Mouse (Mus musculus): ENCODE data around the gene Gng3. TPM values are rescaled to one million over a fixed set of nuclear protein-coding genes. Genes with fewer than 3 reads are reported as not detected.

The Gng3 gene
- total and polyA plus RNA-seq, 3 experiments: 5.7 to 7.0 (median 6.8) TPM

DNA sequence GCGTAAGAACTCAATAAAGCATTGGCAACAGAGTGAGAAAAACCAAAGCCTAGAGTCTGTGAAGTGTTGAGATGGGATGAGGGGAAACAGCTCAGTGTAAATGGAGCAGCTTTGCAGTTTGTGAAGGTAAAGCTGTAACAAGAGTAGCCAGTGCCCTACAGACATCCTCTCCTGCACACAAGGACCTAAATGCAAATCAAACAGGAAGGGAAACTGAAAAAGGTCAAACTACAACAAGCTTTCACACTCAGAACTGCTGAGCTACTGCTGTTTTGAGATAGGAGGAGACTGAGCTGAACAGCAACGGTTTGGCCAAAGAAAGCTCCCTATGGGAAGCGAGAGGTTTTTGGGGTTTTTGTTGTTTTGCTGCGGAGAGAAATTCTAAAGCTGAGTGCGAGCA, 32.2 kb downstream of the Gng3 start:
- DNase-seq: no peak

DNA sequence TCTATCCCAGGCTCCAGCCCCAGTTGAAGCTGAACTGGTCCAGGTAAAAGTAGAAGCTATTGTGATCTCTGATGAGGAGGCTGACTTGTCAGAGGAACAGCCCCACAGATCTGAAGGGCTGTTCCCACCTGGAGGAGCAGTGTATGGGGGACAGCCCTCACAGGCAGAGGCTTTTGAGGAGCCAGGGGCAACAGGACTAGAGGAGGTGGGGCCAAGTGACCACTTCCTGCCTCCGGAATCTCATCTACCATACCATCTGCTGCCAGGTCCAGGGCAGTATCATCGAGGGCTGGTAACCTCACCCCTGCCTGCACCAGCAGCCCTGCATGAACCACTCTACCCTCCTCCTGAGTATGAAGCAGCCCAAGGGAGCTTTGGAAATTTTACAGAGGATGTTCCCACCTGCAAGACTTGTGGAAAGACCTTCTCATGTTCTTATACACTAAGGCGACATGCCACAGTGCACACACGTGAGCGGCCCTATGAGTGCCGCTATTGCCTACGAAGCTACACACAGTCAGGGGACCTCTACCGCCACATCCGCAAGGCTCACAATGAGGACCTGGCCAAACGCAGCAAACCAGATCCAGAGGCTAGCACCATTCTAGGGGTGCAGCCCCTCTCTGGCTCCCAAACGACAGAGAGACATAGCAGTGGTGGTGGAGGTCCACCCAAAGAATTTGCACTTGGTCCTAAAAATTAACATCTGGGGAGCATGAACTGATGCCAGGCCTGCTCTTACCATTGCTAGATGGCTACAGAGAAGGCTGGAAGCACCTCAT, 34.9 kb downstream of the Gng3 start:
- DNase-seq: no peak

DNA sequence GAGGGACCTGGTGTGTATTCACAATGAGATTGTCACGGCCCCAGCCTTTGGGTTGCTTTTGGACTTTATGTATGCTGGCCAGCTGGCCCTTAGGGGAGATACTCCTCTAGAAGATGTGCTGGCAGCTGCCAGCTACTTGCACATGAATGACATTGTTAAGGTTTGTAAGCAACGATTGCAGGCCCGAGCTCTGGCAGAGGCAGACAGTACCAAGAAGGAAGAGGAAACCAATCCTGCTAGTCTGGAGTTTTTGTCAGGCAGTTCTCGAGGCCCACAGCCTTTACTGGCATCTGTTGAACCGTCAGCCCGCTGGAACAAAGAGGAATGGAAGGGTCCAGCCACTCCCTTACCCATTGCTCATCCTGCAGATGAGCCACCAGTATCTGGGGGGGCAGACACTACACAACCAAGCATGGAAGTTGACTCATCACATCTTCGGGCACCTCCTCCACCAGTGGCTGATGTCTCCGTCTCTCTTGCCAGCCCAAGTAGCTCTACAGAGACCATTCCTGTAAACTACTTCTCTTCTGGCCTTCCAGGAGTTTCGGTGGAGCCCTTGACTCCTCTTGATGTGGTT, 35.7 kb downstream of the Gng3 start:
- DNase-seq: no peak

DNA sequence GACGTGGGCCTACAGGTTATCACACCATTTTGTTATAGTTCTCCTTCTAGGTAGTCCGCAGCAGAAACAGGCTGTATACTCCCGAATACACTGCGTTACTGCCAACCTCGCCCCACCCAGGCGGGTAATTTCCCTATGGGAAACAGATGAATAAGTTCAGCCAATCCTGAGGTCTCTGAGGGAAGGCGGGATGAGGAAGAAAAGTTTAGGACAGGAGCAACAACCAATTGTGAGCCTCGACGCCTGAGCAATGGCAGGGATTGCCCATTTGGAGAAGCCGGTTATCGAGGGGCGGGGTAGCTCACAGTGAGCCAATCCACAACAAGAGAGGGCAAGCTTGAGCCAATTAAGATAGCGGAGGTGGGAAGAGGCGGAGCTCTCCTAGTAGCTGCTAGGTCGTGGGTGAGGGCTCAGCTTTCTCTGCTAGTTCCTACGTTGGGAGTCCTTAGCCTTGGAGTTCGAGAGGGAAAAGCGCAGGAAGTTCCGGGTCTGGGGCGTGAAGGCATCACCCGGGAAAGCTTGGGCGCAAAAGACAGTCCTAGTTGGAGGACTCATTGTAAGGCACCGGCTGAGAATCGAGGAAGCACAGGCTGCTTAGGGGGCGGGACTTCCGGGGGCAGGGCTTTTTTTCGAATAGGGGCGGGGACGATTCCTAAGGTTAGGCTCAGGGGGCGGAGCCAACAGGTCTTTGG, 36.7 kb downstream of the Gng3 start, which contains the start of gene Zbtb3:
Zbtb3 (plus strand) TSS at position 426 of the 692 bp plus-strand sequence.
- DNase-seq: peak; percentile 96

DNA sequence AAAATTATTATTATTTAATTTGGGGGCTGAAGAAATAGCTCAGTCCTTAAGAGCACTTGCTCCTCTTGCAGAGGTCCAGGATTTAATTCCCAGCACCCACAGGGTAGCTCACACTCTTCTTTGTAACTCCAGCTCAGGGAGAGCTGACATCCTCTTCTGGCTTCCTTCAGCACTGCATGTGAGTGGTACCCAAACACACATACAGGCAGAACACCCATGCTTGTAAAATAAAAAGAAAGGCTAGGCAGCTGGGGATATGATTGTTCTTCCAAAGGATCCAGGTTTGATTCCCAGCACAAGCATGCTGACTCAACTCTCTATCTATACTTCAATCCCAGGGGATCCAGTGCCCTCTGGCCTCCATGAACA, 40.1 kb downstream of the Gng3 start:
- DNase-seq: no peak

DNA sequence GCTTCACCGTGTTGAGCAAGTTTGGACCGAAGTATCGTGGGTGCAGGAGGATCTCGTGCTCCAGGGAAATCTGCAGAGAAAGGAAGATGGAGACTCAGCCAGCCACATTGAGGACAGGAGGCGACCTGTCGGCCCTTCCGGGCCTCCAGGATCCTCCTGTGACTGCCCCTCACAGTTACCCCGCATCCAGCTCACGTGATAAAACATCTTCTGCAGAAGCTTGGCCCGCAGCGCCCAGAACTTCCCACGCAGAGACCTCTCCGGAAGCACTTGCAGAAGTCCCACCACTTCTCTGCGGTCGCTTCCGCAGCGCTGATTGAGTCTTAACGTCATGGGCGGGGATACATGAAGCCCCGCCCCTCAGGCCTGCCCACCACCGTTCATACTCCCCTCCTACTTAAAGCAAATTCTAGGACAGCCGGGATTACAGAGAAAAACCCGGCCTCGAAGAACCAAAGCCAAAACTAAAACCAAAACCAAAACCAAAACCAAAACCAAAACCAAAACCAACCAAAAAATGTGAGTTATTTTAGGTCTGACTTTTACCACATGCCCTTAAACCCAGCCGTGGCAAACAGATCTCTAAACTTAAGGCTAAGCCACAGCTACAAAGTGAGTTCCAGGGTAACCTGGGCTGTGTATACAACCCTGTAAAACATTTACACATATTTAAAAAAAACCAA, 40.6 kb downstream of the Gng3 start, which contains the start of gene Polr2g:
Polr2g (minus strand) TSS at position 314 of the 683 bp plus-strand sequence.
- DNase-seq: peak; percentile 94

DNA sequence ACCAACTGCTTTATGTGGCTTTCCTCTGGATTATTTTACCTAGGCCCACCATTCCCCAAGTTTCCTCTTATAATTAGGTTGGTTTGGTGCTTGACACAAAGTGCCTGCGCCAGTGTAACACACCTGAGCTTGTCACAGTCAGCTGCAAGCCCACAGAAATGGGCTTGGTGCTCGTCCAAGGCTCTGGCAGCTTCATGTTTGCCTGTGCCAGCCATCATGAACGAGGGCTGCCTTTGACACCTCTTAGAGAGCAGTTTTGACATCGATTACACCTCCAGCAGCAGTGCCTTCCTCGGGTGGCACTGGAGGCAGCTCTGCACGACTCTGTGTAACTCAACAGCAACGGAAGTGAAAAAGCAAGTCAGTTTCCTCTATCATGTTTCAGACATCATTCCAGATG, 48.8 kb downstream of the Gng3 start:
- no peak for DNase-seq

DNA sequence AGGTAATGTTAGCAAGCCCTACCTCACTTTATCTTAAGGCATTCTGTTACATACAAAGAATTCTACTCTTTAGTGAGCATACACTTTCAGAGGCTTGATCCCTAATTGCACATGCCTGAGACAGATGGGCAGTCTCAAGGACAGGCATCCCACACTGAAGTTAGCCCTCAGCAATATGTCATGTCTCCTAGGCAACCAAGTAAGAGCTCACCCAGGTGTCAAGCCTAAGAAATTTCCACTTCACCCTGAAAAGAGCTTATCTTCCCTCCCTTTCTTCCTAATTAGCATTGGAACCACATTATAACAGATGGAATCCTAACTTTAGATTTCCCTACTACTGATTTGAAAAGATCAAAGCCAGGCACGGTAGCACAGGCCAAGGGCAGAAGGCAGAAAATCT, 49.8 kb downstream of the Gng3 start:
- DNase-seq: no peak

DNA sequence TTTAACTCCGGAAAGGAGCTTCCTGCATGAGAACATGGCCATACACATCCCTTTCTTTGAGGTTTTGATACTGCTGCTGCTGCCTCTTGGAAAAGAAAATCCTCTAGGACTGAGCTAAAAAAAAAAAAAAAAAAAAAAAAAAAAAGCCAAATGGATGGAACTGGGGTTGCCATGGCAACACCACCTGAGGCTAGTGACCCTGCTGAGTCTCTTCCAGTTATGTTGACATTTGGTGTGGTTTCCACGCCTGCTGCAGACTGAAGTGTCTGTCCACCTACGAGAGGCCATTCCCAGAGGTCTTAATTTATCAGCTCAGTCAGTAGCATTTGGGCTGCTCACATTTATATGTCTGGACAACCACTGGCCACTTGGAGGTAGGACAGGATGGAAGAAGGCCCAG, 50.5 kb downstream of the Gng3 start:
- no peak for DNase-seq

Small RNA genes lying within 50 kb of the gene (microRNA-seq; reads per million reads assigned to microRNA genes)
- gene Mir5136: 0 to 0.22 reads per million in 2 experiments

Other genes with a start within 250 kb of the Gng3 start
Only the 30 nearest of the 34 such genes appear.
- gene Slc3a2, start 115.8 kb downstream of the Gng3 start, total RNA-seq (2021): 100 to 1,000 TPM; 202 to 548 TPM
- gene Slc3a2, start 115.8 kb downstream of the Gng3 start, polyA plus RNA-seq (2012; rRNA removed): 162 and 192 TPM in 2 replicates
- gene Wdr74, start 103.4 kb downstream of the Gng3 start, total RNA-seq (2021): 10 to 100 TPM; 54.3 to 77.1 TPM
- 23.4 and 24.0 TPM in 2 replicates for gene Wdr74, start 103.4 kb downstream of the Gng3 start, polyA plus RNA-seq (2012; rRNA removed)
- under 1 TPM; 0.79 to 0.84 TPM for gene 1700092M07Rik, start 98.5 kb downstream of the Gng3 start, total RNA-seq (2021)
- not detected in 2 replicates for gene 1700092M07Rik, start 98.5 kb downstream of the Gng3 start, polyA plus RNA-seq (2012; rRNA removed)
- 10 to 100 TPM; 80.4 to 95.4 TPM for gene Stx5a, start 97.8 kb downstream of the Gng3 start, total RNA-seq (2021)
- 67.1 and 73.5 TPM in 2 replicates for gene Stx5a, start 97.8 kb downstream of the Gng3 start, polyA plus RNA-seq (2012; rRNA removed)
- gene Nxf1, start 82.1 kb downstream of the Gng3 start, total RNA-seq (2021): 100 to 1,000 TPM; 102 to 165 TPM
- 43.4 and 48.0 TPM in 2 replicates for gene Nxf1, start 82.1 kb downstream of the Gng3 start, polyA plus RNA-seq (2012; rRNA removed)
- 100 to 1,000 TPM; 114 to 134 TPM for gene Tmem223, start 68.2 kb downstream of the Gng3 start, total RNA-seq (2021)
- gene Tmem223, start 68.2 kb downstream of the Gng3 start, polyA plus RNA-seq (2012; rRNA removed): 352 and 381 TPM in 2 replicates
- gene Tmem179b, start 64.7 kb downstream of the Gng3 start, total RNA-seq (2021): 10 to 100 TPM; 60.9 to 62.7 TPM
- gene Tmem179b, start 64.7 kb downstream of the Gng3 start, polyA plus RNA-seq (2012; rRNA removed): 163 and 218 TPM in 2 replicates
- gene Taf6l, start 52.8 kb downstream of the Gng3 start, total RNA-seq (2021): 10 to 100 TPM; 11.9 to 17.2 TPM
- gene Taf6l, start 52.8 kb downstream of the Gng3 start, polyA plus RNA-seq (2012; rRNA removed): 22.4 and 25.1 TPM in 2 replicates
- gene Polr2g, start 40.6 kb downstream of the Gng3 start, total RNA-seq (2021): 100 to 1,000 TPM in 1 of 2 experiments, 10 to 100 TPM in 1; 71.9 to 103 TPM
- 24.0 and 25.9 TPM in 2 replicates for gene Polr2g, start 40.6 kb downstream of the Gng3 start, polyA plus RNA-seq (2012; rRNA removed)
- 1 to 10 TPM; 2.1 to 3.4 TPM for gene Zbtb3, start 36.6 kb downstream of the Gng3 start, total RNA-seq (2021)
- 1.9 and 2.4 TPM in 2 replicates for gene Zbtb3, start 36.6 kb downstream of the Gng3 start, polyA plus RNA-seq (2012; rRNA removed)
- gene Ttc9c, start 19.9 kb downstream of the Gng3 start, total RNA-seq (2021): 10 to 100 TPM; 28.8 to 39.3 TPM
- gene Ttc9c, start 19.9 kb downstream of the Gng3 start, polyA plus RNA-seq (2012; rRNA removed): 5.4 and 7.0 TPM in 2 replicates
- gene Hnrnpul2, start 19.2 kb downstream of the Gng3 start, total RNA-seq (2021): 10 to 100 TPM; 56.3 to 57.4 TPM
- gene Hnrnpul2, start 19.2 kb downstream of the Gng3 start, polyA plus RNA-seq (2012; rRNA removed): 8.4 and 10.0 TPM in 2 replicates
- gene AC129217.1, start 9.4 kb downstream of the Gng3 start, total RNA-seq (2021): 10 to 100 TPM in 1 of 2 experiments, not detected in 1; 11.6 TPM
- gene AC129217.1, start 9.4 kb downstream of the Gng3 start, polyA plus RNA-seq (2012; rRNA removed): not detected in 2 replicates
- gene Bscl2, start 1.7 kb downstream of the Gng3 start, total RNA-seq (2021): 100 to 1,000 TPM; 178 to 191 TPM
- 373 and 386 TPM in 2 replicates for gene Bscl2, start 1.7 kb downstream of the Gng3 start, polyA plus RNA-seq (2012; rRNA removed)
- gene Lrrn4cl, start 11.6 kb upstream of the Gng3 start, total RNA-seq (2021): 1 to 10 TPM; 2.2 to 6.2 TPM
- 1.2 and 1.3 TPM in 2 replicates for gene Lrrn4cl, start 11.6 kb upstream of the Gng3 start, polyA plus RNA-seq (2012; rRNA removed)
- 100 to 1,000 TPM; 197 to 224 TPM for gene Ubxn1, start 32.3 kb upstream of the Gng3 start, total RNA-seq (2021)
- 140 and 142 TPM in 2 replicates for gene Ubxn1, start 32.3 kb upstream of the Gng3 start, polyA plus RNA-seq (2012; rRNA removed)
- gene Uqcc3, start 41.7 kb upstream of the Gng3 start, total RNA-seq (2021): 10 to 100 TPM; 48.7 to 76.9 TPM
- gene Uqcc3, start 41.7 kb upstream of the Gng3 start, polyA plus RNA-seq (2012; rRNA removed): 16.0 and 18.1 TPM in 2 replicates
- 10 to 100 TPM in 1 of 2 experiments, 1 to 10 TPM in 1; 5.8 to 13.3 TPM for gene Lbhd1, start 44.5 kb upstream of the Gng3 start, total RNA-seq (2021)
- 0.28 and 1.1 TPM in 2 replicates for gene Lbhd1, start 44.5 kb upstream of the Gng3 start, polyA plus RNA-seq (2012; rRNA removed)
- gene Gm49403, start 44.7 kb upstream of the Gng3 start, total RNA-seq (2021): not detected
- gene Gm49403, start 44.7 kb upstream of the Gng3 start, polyA plus RNA-seq (2012; rRNA removed): not detected in 2 replicates
- 10 to 100 TPM; 46.8 to 53.6 TPM for gene 1810009A15Rik, start 49.7 kb upstream of the Gng3 start, total RNA-seq (2021)
- gene 1810009A15Rik, start 49.7 kb upstream of the Gng3 start, polyA plus RNA-seq (2012; rRNA removed): 4.3 and 5.6 TPM in 2 replicates
- gene Gm49416, start 49.7 kb upstream of the Gng3 start, total RNA-seq (2021): 1 to 10 TPM; 3.2 to 4.5 TPM
- not detected in 2 replicates for gene Gm49416, start 49.7 kb upstream of the Gng3 start, polyA plus RNA-seq (2012; rRNA removed)
- 10 to 100 TPM; 21.5 to 23.7 TPM for gene Ints5, start 53.8 kb upstream of the Gng3 start, total RNA-seq (2021)
- gene Ints5, start 53.8 kb upstream of the Gng3 start, polyA plus RNA-seq (2012; rRNA removed): 23.5 and 29.6 TPM in 2 replicates
- 100 to 1,000 TPM; 172 to 199 TPM for gene Ganab, start 58.9 kb upstream of the Gng3 start, total RNA-seq (2021)
- 77.2 and 98.7 TPM in 2 replicates for gene Ganab, start 58.9 kb upstream of the Gng3 start, polyA plus RNA-seq (2012; rRNA removed)
- 10 to 100 TPM; 57.0 to 70.5 TPM for gene B3gat3, start 81.2 kb upstream of the Gng3 start, total RNA-seq (2021)
- 147 and 159 TPM in 2 replicates for gene B3gat3, start 81.2 kb upstream of the Gng3 start, polyA plus RNA-seq (2012; rRNA removed)
- gene Rom1, start 90.2 kb upstream of the Gng3 start, total RNA-seq (2021): 10 to 100 TPM; 37.0 to 46.9 TPM
- 105 and 116 TPM in 2 replicates for gene Rom1, start 90.2 kb upstream of the Gng3 start, polyA plus RNA-seq (2012; rRNA removed)
- 10 to 100 TPM; 39.7 to 51.0 TPM for gene Eml3, start 90.4 kb upstream of the Gng3 start, total RNA-seq (2021)
- gene Eml3, start 90.4 kb upstream of the Gng3 start, polyA plus RNA-seq (2012; rRNA removed): 70.6 and 80.7 TPM in 2 replicates
- gene Mta2, start 102.7 kb upstream of the Gng3 start, total RNA-seq (2021): 10 to 100 TPM; 81.8 to 86.1 TPM
- 15.9 and 20.6 TPM in 2 replicates for gene Mta2, start 102.7 kb upstream of the Gng3 start, polyA plus RNA-seq (2012; rRNA removed)
- gene Tut1, start 114.7 kb upstream of the Gng3 start, total RNA-seq (2021): 10 to 100 TPM; 19.6 to 23.9 TPM
- 16.3 and 22.4 TPM in 2 replicates for gene Tut1, start 114.7 kb upstream of the Gng3 start, polyA plus RNA-seq (2012; rRNA removed)
- gene Eef1g, start 127.8 kb upstream of the Gng3 start, total RNA-seq (2021): 100 to 1,000 TPM; 331 to 355 TPM
- gene Eef1g, start 127.8 kb upstream of the Gng3 start, polyA plus RNA-seq (2012; rRNA removed): 63.8 and 90.8 TPM in 2 replicates
- gene Ahnak, start 150.1 kb upstream of the Gng3 start, total RNA-seq (2021): 100 to 1,000 TPM in 1 of 2 experiments, 10 to 100 TPM in 1; 91.1 to 152 TPM
- gene Ahnak, start 150.1 kb upstream of the Gng3 start, polyA plus RNA-seq (2012; rRNA removed): 5.4 and 7.4 TPM in 2 replicates

All from adrenal gland, adult 2 months (tissue).